Mouse (Mus musculus) cerebellum, adult 18-20 months (tissue): ENCODE results near the gene 4921524J17Rik.

ENCODE experiments used
- DNase-seq, 2 experiments: peaks; one replicate each; pipeline ENCODE4 v3.0.0; 2021

Gene 4921524J17Rik

GRCm38 (mm10) chr8:85435736-85436135 is 3.1 kb upstream of the 4921524J17Rik start:
- DNase-seq, result no peak

GRCm38 (mm10) chr8:85434817-85435216 is 2.2 kb upstream of the 4921524J17Rik start:
- no peak for DNase-seq

- no peak for DNase-seq
Measured at GRCm38 (mm10) chr8:85433017-85433393, 372 bp upstream of the 4921524J17Rik start.

- DNase-seq, result no peak
Measured at GRCm38 (mm10) chr8:85431281-85432167, 1.1 kb downstream of the 4921524J17Rik start.

GRCm38 (mm10) chr8:85430801-85431200 is 1.8 kb downstream of the 4921524J17Rik start:
- DNase-seq, result peak in 1 of 2 experiments; percentile 8

- no peak for DNase-seq
Measured at GRCm38 (mm10) chr8:85429219-85429618, 3.4 kb downstream of the 4921524J17Rik start.

GRCm38 (mm10) chr8:85427026-85427425 is 5.6 kb downstream of the 4921524J17Rik start:
- DNase-seq, result no peak

GRCm38 (mm10) chr8:85421329-85421728 is 11.3 kb downstream of the 4921524J17Rik start:
- DNase-seq, result no peak

GRCm38 (mm10) chr8:85408526-85408925 is 24.1 kb downstream of the 4921524J17Rik start:
- DNase-seq, result no peak

GRCm38 (mm10) chr8:85408053-85408505 is 24.6 kb downstream of the 4921524J17Rik start:
- peak; percentile 13 to 18 for DNase-seq

GRCm38 (mm10) chr8:85405961-85406360 is 26.7 kb downstream of the 4921524J17Rik start:
- DNase-seq, result no peak

- no peak for DNase-seq
Measured at GRCm38 (mm10) chr8:85405418-85405817, 27.2 kb downstream of the 4921524J17Rik start.

- no peak for DNase-seq
Measured at GRCm38 (mm10) chr8:85398548-85398947, 34.1 kb downstream of the 4921524J17Rik start.

- peak in 1 of 2 experiments; percentile 10 for DNase-seq
Measured at GRCm38 (mm10) chr8:85397508-85397907, 35.1 kb downstream of the 4921524J17Rik start.

- no peak for DNase-seq
Measured at GRCm38 (mm10) chr8:85396432-85397079, 36.1 kb downstream of the 4921524J17Rik start.

GRCm38 (mm10) chr8:85395681-85396431 is 36.8 kb downstream of the 4921524J17Rik start:
- no peak for DNase-seq

GRCm38 (mm10) chr8:85395017-85395416 is 37.6 kb downstream of the 4921524J17Rik start:
- DNase-seq, result no peak

- DNase-seq, result no peak
Measured at GRCm38 (mm10) chr8:85393199-85393598, 39.4 kb downstream of the 4921524J17Rik start.

GRCm38 (mm10) chr8:85391438-85391837 is 41.2 kb downstream of the 4921524J17Rik start:
- no peak for DNase-seq

- DNase-seq, result no peak
Measured at GRCm38 (mm10) chr8:85386205-85386604, 46.4 kb downstream of the 4921524J17Rik start, which contains the start of gene Mylk3. Gene Mylk3, minus strand, starts transcription at chr8:85386345.

- no peak for DNase-seq
Measured at GRCm38 (mm10) chr8:85381926-85382325, 50.7 kb downstream of the 4921524J17Rik start.

- no peak for DNase-seq
Measured at GRCm38 (mm10) chr8:85380824-85381209, 51.8 kb downstream of the 4921524J17Rik start.
